Mouse (Mus musculus) erythroblast, embryonic 14.5 days (primary cell): ENCODE data around the gene Brms1.

Experiments
- GATA1 ChIP-seq: IDR thresholded peaks from 2 replicates; pipeline ENCODE4 v1.6.1; 2012; ENCODE audit warnings: low read length, inconsistent platforms, mixed read lengths
- TAL1 ChIP-seq: IDR thresholded peaks from 3 replicates; pipeline ENCODE4 v1.6.1; 2012; ENCODE audit warnings: low read length, inconsistent platforms, mixed read lengths

- TF ChIP-seq TAL1 (no peak), GATA1 (no peak)
Observed at GRCm38 (mm10) chr19:5082005-5082404, 40.9 kb downstream of the Brms1 start.
